Mouse (Mus musculus) C2C12 (cell line): ENCODE data around the gene Noto.

ENCODE experiments used
- CEBPB ChIP-seq: IDR thresholded peaks from one replicate; pipeline ENCODE4 v1.6.1; 2011; ENCODE audit warnings: low read depth, mild to moderate bottlenecking, control low read depth, moderate library complexity
- CTCF ChIP-seq: IDR thresholded peaks from one replicate; pipeline ENCODE4 v1.5.1; 2011; ENCODE audit not compliant: control insufficient read depth, insufficient read depth, insufficient read length
- MAX ChIP-seq: IDR thresholded peaks from one replicate; pipeline ENCODE4 v1.6.1; 2011; ENCODE audit warnings: mild to moderate bottlenecking, control low read depth
- MYOG ChIP-seq: IDR thresholded peaks from one replicate; pipeline ENCODE4 v1.6.1; 2011; ENCODE audit not compliant: control insufficient read depth, insufficient read length; ENCODE audit errors: extremely low read depth
- USF1 ChIP-seq: IDR thresholded peaks from one replicate; pipeline ENCODE4 v1.6.1; 2011; ENCODE audit warnings: low read depth, mild to moderate bottlenecking, control low read depth, moderate library complexity

GRCm38 (mm10) chr6:85447351-85447750 is 23.7 kb downstream of the Noto start:
- TF ChIP-seq CTCF (no peak), USF1 (no peak), MYOG (no peak), MAX (no peak), CEBPB (no peak)
